Mouse (Mus musculus) left cerebral cortex, postnatal 36 days (tissue): ENCODE data around the gene Sec11a. TPM values are rescaled to one million over a fixed set of nuclear protein-coding genes. Genes with fewer than 3 reads are reported as not detected.
"Not testable (repeated sequence)": the region's sequence is repeated elsewhere in the genome, so short reads cannot be mapped to it uniquely, and the experiment has no call there.

Experiments used
- DNase-seq, 2 experiments: peaks; one replicate each; pipeline ENCODE4 v3.0.0; 2021 to 2022; ENCODE audit warnings: low spot score in 2 of 2, mixed read lengths in 1 of 2
- intact Hi-C: fragments of 180-260 bp; cut with DNase I; formaldehyde crosslinking; loops from one replicate; pipeline ENCODE4 v1.15.1; 2025
- total RNA-seq, 2 experiments: library from RNA; stranded (reverse); gene quantifications; 2 replicates each; pipeline ENCODE4 v1.2.3; 2021

The Sec11a gene
- total RNA-seq, 2 experiments from 2014 or later = 42.8 to 48.1 TPM

DNA sequence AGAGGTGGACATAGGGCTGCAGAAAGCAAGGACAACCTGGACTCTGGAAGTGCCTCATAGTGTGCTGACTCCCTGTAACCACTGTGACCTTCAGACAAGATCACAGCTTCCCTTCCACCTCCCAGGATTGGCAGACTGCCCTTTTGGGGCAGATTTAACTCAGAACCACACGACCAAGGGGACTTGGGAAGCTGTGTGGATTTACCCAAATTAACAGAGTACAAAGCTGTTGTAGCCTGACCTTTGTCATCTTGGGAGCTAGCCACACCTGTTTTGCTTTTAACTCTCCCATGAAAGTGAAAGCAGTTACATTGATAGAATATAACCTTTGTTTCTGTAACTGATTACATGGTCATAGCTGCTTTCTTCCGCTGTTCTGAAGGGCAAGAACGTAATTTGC, 23.3 kb upstream of the Sec11a start:
- intact Hi-C loops = no loop called here

GRCm38 (mm10) chr7:80962799-80963198, 15.2 kb upstream of the Sec11a start:
- DNase-seq = no peak
- intact Hi-C loops = no loop called here

More for the DNA sequence above, 23.3 kb upstream of the Sec11a start:
- no peak for DNase-seq

DNA sequence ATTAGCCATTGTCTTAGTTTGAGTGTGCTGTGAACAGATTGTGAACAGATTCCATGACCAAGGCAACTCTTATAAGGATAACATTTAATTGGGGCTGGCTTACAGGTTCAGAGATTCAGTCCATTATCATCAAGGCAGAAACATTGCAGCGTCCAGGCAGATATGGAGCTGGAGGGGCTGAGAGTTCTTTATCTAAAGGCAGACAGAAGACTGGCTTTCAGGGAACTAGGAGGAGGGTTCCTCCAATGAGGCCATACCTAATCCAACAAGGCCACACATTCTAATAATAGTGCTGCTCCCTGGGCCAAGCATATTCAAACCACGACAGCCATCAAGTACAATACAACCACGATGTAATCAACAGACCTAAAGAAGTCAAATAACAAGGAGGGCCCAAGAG, 11.4 kb upstream of the Sec11a start:
- DNase-seq = no peak
- intact Hi-C loops = no loop called here

DNA sequence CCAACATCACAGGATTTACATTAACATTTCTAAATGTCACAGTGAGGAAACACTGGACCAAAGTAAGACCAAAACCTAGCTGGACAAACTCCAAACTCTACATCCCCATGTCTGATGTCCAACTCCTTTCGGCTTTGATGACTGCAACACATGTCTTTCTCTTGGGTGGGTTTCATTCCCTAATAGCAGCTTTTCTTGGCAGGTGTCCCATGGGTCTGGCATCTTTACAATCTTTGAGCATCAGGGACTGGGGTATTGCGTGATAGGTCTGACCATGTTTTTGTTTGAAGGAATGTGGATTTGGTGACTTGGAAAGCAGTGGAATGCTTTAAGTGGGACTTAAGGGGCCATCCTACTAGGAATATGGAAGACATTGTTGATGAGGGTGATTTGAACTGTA, 9.3 kb upstream of the Sec11a start:
- intact Hi-C loops = no loop called here
- no peak for DNase-seq

DNA sequence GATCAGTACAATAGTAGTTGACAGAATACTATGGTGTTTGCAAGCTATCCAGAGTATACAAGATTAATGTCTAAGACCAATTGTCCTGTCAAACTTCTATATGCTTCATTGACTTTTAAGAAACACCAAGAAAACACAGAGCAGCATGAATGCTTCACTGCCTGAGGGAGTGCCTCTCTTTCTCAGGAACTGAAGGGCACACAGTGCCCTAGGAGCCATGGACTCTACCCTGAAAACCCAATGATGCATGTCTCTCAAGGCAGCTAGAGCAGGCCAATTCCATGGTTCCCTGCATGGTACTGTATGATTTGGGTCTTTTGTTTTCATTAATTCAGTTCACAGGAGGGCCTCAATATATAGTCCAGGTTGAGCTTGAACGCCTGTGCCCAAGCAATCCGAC, 6.7 kb upstream of the Sec11a start:
- intact Hi-C loops = no loop called here
- DNase-seq = no peak

- DNase-seq = no peak
- intact Hi-C loops = no loop called here
Observed at GRCm38 (mm10) chr7:80952140-80952539, 4.6 kb upstream of the Sec11a start.

DNA sequence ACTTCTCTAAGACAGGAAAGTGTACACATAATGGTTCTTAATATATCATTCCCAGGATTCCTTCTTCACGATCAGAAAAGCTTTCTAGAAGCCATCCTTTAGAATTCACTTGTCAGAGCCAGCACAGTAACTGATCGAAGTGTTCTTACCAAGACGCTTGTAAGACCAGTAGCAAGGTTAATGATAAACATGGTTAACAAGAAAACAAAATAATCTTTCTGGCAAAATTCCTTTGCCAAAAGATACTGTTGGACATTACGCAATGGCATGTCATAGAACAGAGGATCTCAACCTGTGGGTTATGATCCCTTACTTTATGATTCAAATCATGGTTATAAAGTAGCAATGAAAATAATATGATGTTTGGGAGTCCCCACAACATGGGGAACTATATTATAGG, 3.9 kb upstream of the Sec11a start:
- intact Hi-C loops = no loop called here
- DNase-seq = no peak

GRCm38 (mm10) chr7:80939808-80940207, 7.8 kb downstream of the Sec11a start:
- no peak for DNase-seq
- intact Hi-C loops = no loop called here

DNA sequence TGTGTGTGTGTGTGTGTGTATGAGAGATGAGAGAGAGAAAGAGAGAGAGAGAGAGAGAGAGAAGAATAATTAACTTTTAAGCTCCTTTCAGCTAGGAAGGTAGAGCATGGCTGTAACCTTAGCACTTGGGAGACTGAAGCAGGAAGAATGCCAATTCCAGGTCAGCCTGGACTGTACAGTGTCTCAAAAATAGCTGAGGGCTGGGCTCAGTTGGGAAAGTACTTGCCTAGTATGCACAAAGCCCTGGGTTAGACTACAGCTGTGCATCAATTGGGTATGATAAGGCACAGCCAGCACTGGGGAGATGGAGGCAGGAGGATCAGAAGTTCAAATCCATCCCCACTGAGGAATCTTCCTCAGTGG, 10.3 kb downstream of the Sec11a start:
- DNase-seq, intact Hi-C loops: not testable (repeated sequence)

DNA sequence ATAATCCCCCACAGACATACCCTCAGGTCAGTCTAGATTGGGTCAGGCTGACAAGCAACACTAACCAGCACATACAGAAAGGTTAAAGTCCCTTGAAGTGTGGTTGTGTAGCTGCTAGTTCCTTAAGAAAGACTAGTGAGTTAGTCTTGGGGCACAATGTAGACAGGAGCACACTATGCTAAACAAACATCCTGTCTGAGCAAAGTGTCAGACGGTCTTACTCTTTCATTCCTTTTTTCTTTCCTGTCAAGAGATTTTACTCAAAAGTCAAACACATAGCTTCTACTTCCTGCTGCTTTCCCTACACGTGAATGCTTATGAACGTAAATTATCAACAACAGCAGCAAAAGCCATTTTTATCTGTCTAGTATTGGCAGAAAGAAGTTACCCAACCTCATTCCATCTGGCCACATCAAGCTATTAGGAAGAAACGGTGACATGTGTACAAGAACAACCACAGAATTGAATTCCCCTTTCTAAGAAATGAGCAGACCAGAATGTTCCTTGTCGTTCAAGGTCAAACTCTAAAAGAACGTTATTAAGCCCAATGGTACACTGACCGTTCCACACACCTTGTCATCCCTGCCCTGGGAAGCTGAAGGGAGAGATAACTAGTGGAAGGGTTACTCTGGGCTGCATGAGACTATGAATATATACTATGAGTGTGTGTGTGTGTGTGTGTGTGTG, 10.8 kb downstream of the Sec11a start:
- DNase-seq, intact Hi-C loops: not testable (repeated sequence)

DNA sequence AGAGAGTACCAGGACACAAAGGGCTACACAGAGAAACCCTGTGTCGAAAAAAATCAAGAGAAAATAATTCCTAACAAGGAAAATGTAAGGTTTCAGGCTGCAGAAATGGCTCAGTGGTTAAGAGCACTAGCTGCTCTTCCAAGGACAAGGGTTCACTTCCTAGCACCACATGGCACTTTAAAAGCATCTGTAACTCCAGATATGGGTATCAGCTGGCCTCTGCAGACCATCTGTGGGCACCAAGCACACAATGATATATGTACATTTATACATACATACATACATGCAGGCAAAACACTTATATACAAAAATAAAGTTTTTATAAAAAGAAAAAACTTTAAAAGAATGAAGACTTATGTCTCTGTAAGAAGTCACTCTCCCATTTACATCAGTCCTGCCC, 11.7 kb downstream of the Sec11a start:
- intact Hi-C loops = no loop called here
- no peak for DNase-seq

DNA sequence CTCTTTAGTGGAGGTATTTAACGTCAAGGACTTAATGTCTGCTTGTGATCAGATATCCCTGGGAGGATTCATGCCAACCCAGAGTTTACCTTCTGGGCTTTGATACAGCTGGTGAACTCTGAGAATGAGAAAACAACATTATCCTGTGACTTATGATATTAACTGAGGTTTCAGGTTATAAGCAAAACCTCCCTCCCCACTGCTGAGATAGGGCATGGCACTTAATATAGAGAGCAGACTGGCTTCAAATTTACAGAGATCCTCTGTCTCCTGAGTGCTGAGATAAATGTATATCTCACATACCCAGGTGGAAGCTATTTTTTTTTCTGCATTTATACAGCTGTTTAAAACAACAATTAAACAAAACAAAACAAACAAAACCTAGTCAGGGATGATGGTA, 14.8 kb downstream of the Sec11a start:
- intact Hi-C loops = no loop called here
- DNase-seq = no peak

DNA sequence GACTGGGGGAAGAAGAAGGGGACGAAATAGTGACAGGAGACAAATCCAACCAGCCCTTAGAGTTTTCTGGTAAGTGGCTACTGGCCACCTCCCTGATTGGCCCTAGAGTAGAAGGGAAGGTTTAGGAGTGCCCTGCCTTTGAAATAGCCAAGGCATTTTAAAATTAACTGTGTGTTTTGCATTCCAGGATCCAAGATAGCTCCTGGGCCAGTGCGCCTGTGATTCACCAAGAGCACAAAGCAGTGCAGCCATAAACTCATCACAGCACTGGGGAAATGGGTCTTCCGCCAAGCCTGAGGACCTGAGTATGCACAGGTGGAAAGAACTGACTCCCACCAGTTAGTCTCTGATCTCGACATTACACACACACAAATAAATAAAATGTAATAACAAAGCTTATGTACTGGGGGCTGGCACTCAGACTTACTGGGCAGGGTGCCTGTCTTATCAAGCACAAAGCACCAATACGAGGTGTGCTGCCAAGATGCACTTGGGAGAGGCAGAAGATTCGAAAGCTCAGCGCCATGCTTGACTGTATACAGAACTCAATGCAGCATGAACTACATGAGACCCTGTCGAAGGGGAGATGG, 15.9 kb downstream of the Sec11a start:
- intact Hi-C loops = no loop called here
- peak; percentile 14 to 18 for DNase-seq

GRCm38 (mm10) chr7:80923165-80923564, 24.4 kb downstream of the Sec11a start:
- no peak for DNase-seq
- intact Hi-C loops = no loop called here

- no peak for DNase-seq
- intact Hi-C loops = no loop called here
Observed at GRCm38 (mm10) chr7:80919647-80920008, 28.0 kb downstream of the Sec11a start.

- intact Hi-C loops = no loop called here
- DNase-seq = no peak
Observed at GRCm38 (mm10) chr7:80918982-80919646, 28.5 kb downstream of the Sec11a start.

DNA sequence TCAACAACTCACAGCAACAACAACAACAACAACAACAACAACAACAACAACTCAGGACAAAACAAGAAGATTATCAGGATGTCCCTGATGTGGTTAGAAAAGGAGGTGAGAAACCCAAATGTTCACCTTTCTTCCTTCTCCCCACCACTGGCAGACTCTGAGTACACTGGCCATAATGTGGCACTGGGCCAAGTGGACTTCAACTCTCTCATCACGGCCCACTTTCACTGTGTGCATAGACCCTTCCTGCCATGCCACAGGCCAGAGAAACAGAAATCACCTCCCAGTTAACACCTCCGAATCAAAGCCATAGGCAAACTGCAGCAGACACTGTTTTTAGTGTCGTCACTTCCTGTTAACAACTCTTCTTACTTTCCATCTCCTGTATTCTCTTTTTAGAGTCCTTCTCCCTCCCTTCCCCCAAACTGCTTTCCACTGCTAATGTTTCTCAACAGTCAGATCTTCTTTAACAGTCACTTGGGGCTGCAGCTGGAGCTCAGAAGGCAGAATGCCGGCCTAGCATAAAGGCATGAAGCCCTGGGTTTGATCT, 29.6 kb downstream of the Sec11a start:
- no peak for DNase-seq
- intact Hi-C loops = no loop called here

GRCm38 (mm10) chr7:80912496-80912895, 35.1 kb downstream of the Sec11a start:
- intact Hi-C loops = no loop called here
- DNase-seq = no peak

DNA sequence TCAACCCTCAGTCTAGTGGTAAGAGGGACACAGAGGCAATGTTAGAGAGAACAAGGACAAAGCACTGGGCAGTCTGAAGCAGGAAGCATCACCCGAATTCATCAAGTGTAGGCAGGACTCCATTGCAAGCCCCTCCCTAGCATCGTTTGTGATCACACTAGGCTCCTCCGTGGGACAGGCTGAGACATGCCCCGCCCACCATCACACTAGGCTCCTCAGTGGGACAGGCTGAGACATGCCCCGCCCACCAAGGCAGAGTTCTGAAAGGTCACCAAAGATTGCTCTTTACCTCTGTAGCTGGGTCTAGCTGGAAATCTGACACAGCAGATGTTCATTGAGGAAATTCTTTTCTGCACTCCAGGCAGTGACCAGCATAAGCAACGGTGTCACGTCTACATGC, 36.5 kb downstream of the Sec11a start:
- intact Hi-C loops = no loop called here
- no peak for DNase-seq

DNA sequence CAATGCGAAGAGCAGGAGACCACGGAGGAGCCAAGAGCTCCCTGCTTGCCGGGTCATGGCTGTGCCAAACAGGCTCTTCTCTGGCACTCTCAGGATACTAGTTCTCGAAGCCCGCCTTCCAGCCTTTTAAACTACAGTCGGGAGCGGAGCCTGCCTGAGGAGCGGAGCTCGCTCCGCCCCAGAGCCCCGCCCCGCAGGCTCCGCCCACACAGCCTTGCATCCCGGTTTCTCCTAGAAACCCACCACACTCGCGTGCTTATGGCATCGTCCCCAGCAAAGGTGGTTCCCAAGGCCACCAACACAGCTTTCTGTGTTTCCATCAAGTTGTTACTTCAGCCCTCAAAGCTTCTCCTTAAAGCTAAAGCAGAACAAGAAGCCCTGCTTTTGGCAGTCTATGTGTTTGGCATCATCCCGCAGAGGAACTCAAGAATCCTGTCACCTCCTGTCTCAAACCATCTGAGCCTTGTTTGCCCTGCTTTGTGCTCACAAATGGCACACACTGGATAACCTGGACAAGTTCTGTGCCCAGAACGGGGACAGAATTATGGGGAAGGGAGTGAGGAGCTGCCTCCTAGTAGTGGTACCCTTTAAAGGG, 42.6 kb downstream of the Sec11a start, which contains the start of gene Nmb:
TSS of gene Nmb (minus strand) at position 156 of the 595 bp plus-strand sequence.
- DNase-seq = peak in 1 of 2 experiments; percentile 42
- intact Hi-C loops = no loop called here
